Mouse (Mus musculus) liver, adult 2 months (tissue): Measurements from ENCODE around the gene Upf3a.

Experiments
- CTCF ChIP-seq: fragments of 200-500 bp; IDR thresholded peaks from 2 replicates; pipeline ENCODE4 v1.5.1; 2011; ENCODE audit warnings: low read depth, low read length, control low read depth
- POLR2A ChIP-seq: fragments of 200-500 bp; IDR thresholded peaks from 2 replicates; pipeline ENCODE4 v1.6.1; 2011; ENCODE audit warnings: low read length, control low read depth; ENCODE audit not compliant: insufficient read depth; ENCODE audit errors: extremely low read depth

DNA sequence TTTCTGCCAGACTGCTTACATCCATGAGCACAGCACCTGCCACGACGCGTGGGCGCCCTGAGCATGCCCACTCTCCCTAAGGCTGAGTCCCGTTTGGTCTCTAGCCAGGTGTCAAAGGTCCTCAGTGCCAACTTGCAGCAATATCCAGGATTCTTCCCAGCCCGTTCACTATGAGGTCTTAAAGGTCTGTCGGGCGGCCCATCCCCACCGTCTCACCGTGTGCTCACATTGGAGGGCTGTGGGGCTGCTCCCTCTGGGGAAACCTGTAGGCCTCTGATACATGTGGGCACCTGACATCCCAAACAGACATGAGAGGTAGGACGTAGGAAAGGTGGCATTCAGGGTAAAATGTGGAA lies 8.3 kb downstream of the Upf3a start:
- no peak for TF ChIP-seq POLR2A
- TF ChIP-seq CTCF: no peak
